Mouse (Mus musculus) induced T-regulatory cell, adult 2 months (primary cell): ENCODE measurements at regions not wholly inside any gene's neighbourhood (a gene's known extent, or its start where the extent isn't known, plus 50 kb on each side); places are given as distances from the start of the nearest gene placed in this dataset.
A peak's percentile ranks its signal among the peaks of the same experiment; 100 is the strongest.

Experiments used
- DNase-seq: peaks from one replicate; pipeline ENCODE4 v3.0.0-alpha.2; 2012; ENCODE audit warnings: low read depth

DNA sequence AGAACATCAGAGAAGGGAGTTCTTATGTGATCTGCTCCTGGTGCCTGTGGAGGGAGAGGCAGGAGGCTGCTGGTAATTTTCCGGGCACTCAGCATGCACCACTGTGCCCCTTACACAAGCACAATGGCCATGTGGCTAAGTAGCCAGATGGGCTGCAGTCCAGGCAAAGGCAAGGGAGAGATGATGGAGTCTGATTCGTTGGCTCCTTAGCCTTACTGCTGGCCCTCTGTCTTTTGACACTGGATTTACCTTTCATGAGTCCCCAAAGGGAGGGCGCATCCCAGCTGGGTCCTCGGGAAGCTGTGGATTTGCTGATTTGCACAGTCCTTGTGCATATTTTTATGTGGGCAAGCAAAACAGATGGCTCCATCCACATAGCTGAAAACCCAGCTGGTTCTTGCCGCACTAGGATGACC lies 75.6 kb upstream of the 1700025G04Rik start:
- no peak for DNase-seq

- DNase-seq = no peak
Observed at GRCm38 (mm10) chr1:152164843-152165489, 75.0 kb upstream of the 1700025G04Rik start.

DNA sequence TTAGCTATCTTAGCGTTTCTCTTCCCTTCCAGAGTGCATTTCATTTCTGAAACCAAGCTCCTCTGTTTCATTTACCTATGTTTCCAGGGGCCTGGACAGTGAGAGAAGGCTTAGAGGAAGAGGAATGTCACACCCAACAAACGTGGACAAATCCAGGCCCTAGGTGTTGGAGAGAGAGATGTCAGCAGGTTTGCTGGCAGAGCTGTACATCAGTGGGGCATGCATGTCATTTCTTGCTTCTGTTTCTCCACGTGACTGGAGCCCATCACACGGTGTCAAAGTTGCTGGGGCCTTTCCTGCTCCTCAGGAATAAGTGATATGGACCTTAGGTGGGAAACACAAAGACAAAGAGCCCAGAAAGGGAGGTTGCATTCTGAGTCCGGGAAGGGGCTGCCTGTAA lies 74.3 kb upstream of the 1700025G04Rik start:
- no peak for DNase-seq

GRCm38 (mm10) chr1:152152474-152152873 lies 62.5 kb upstream of the 1700025G04Rik start:
- DNase-seq = peak; percentile 5

GRCm38 (mm10) chr1:152148731-152149130 lies 58.8 kb upstream of the 1700025G04Rik start:
- no peak for DNase-seq

DNA sequence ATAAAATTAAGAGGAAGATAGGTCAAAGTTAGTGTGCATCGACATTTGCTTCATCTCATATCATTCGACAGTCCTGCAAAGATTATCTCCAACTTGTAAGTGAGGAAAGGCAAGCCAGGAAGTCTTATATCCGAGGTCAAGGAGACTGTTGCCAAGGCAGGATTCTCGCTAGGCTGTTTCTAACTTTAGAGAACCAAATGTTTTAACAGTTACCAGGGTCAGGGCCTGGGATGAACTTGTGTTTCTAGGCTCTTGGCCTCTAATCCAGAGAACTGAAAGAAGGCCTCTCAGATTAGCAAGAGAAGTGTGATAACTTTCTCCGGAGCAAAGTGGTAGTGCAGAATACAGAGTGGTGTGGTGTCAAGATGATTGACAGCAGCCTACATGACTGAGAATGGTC lies 50.2 kb upstream of the 1700025G04Rik start:
- no peak for DNase-seq
